Mouse (Mus musculus) naive thymus-derived CD4-positive, alpha-beta T cell, adult 2 months (primary cell): ENCODE data around the gene Pde11a.

Source experiments
- DNase-seq: peaks from one replicate; pipeline ENCODE4 v3.0.0-alpha.2; 2011; ENCODE audit warnings: low read depth

Gene Pde11a

GRCm38 (mm10) chr2:76338215-76339156, at the start of gene Pde11a:
Gene Pde11a, minus strand, starts transcription at chr2:76338774.
- DNase-seq, result peak; percentile 3

- no peak for DNase-seq
These were observed 48.0 kb upstream of the Pde11a start for GRCm38 (mm10) chr2:76386531-76386930.

- DNase-seq, result no peak
These were observed 40.1 kb upstream of the Pde11a start for GRCm38 (mm10) chr2:76378646-76379045.

GRCm38 (mm10) chr2:76374544-76375206, 36.1 kb upstream of the Pde11a start:
- no peak for DNase-seq

GRCm38 (mm10) chr2:76372244-76372643, 33.7 kb upstream of the Pde11a start:
- no peak for DNase-seq

GRCm38 (mm10) chr2:76370656-76370922, 32.0 kb upstream of the Pde11a start:
- DNase-seq, result no peak

- peak; percentile 92 for DNase-seq
These were observed 31.5 kb upstream of the Pde11a start, which contains the start of gene Rbm45 for GRCm38 (mm10) chr2:76369821-76370655. Gene Rbm45, plus strand, starts transcription at chr2:76369984.

- DNase-seq, result peak; percentile 26
These were observed 30.5 kb upstream of the Pde11a start for GRCm38 (mm10) chr2:76368861-76369660.

- DNase-seq, result peak; percentile 92
These were observed 28.8 kb upstream of the Pde11a start for GRCm38 (mm10) chr2:76367188-76367922.

- no peak for DNase-seq
These were observed 27.2 kb upstream of the Pde11a start for GRCm38 (mm10) chr2:76365811-76366210.

GRCm38 (mm10) chr2:76362111-76362510, 23.5 kb upstream of the Pde11a start:
- no peak for DNase-seq

- DNase-seq, result no peak
These were observed 21.7 kb upstream of the Pde11a start, which contains the start of gene Cyct for GRCm38 (mm10) chr2:76360226-76360625. Gene Cyct, minus strand, starts transcription at chr2:76360450.

GRCm38 (mm10) chr2:76347839-76348238, 9.3 kb upstream of the Pde11a start:
- no peak for DNase-seq

- no peak for DNase-seq
These were observed 3.6 kb upstream of the Pde11a start for GRCm38 (mm10) chr2:76342146-76342545.

- DNase-seq, result peak; percentile 33
These were observed 4.0 kb downstream of the Pde11a start for GRCm38 (mm10) chr2:76334596-76334995.

- DNase-seq, result no peak
These were observed 6.3 kb downstream of the Pde11a start for GRCm38 (mm10) chr2:76332161-76332805.

- no peak for DNase-seq
These were observed 8.5 kb downstream of the Pde11a start for GRCm38 (mm10) chr2:76330081-76330480.

GRCm38 (mm10) chr2:76326161-76326560, 12.4 kb downstream of the Pde11a start:
- DNase-seq, result no peak

GRCm38 (mm10) chr2:76324463-76324862, 14.1 kb downstream of the Pde11a start:
- no peak for DNase-seq

GRCm38 (mm10) chr2:76323185-76323875, 15.2 kb downstream of the Pde11a start:
- no peak for DNase-seq
